Mouse (Mus musculus) kidney, adult 18-20 months (tissue): Measurements from ENCODE around the gene Tmbim6.
A peak's percentile ranks its signal among the peaks of the same experiment; 100 is the strongest.
"Not testable (repeated sequence)": the region's sequence is repeated elsewhere in the genome, so short reads cannot be mapped to it uniquely, and the experiment has no call there.

Experiments used
- DNase-seq: peaks from one replicate; pipeline ENCODE4 v3.0.0; 2021

The Tmbim6 gene

DNA sequence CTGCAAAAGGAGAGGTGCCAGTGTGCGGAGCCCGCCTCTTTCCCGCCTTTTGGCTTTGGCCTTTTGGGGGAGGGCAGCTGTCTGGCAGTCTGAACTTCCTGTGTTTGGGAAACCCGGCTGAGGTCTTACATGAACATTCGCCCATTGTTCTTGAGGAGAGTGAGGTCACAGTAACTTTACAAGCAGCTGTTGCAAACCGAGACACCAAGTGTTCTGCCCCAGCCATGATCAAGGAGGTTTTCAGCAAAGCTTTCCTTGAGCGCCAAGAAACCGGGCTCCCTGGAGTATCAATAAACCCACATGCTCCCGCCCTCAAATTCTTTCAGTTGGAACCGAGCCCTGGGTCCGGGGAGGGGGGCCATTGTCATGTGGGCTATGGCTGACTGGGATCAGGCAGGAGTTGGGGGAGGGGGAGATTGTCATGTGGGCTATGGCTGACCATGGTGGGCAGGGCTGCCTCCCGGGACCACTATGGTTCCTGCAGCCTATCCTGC lies 27.9 kb downstream of the Tmbim6 start:
- DNase-seq: no peak

DNA sequence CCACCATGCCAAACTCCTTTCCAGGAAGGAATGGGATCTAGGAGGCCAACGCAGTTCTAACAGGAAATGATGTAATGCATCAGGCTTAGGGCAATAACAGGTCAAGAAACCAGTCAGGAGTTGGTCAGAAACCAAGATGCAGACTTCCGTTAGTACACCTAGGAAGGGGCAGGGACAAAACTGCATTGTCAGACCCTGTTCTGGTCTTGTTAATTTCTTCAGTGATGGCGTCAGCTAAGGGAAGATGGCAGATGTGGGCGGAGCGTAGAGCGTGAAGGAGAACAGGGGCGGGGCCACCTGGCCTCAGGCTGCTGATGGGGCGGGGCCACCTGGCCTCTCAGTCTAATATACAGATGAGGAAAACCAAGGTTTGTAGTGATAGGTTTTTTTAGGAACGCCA lies 28.5 kb downstream of the Tmbim6 start:
- no peak for DNase-seq

GRCm38 (mm10) chr15:99421676-99422075 lies 29.0 kb downstream of the Tmbim6 start:
- DNase-seq: no peak

- no peak for DNase-seq
Observed at GRCm38 (mm10) chr15:99422551-99422950, 29.9 kb downstream of the Tmbim6 start.

DNA sequence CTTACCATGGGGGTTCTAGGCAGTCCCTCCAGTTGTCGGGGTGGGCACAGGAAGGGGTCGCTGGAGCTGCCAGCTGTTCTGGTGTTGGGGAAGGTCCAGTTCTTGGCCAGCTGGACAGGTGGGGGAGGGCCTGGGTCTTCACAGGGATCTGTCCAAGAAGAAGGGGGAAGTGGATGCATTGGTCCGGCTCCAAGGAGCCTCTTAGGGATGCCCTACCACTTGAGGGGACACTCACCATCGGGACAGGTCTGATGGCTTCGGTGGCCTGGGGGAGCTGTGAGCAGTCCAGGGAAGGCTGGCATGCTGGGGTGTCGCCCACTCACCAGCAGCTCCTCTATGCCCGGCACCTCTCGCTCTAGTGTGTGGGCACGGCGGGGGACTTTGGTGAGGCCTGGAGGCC lies 30.4 kb downstream of the Tmbim6 start:
- DNase-seq: no peak

DNA sequence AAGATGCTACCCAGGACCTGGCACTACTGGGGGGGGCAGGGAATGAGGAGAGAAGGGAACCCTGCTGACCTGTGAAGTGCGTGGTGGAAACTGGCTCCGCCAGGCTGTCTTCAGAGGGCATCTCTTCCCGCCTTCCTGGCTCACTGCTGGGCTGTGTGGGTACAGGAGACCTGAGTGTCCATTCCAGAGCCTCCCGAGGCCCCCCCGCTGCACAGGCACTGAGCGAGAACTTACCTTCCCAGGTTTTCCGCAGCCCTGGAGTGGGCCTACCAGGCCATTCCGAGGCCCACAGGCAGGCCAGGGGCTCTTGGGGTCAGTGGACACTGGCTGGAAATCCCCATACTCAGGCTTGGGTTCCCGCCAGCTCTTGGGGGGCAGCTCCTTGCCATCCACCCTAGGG lies 31.2 kb downstream of the Tmbim6 start:
- DNase-seq: no peak

DNA sequence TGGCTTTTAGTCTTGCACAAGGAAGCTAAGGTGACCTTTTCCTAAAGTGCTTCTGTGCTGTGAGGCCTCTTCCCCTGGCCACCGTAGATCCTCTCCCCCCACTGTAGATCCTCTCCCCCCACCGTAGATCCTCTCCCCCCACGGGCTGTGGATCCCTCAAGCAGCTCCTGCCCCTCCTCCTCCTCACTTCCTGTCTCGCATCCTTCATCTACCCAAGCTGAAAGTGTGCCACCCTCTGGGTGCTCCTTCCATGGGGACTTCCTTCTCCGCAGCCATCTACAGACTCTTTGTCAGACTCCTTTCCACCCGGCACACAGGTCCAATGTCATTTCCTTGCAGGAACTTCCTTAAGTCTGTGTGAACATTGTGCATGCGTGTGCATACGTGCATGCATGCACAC lies 37.7 kb downstream of the Tmbim6 start:
- no peak for DNase-seq

- DNase-seq: no peak
Observed at GRCm38 (mm10) chr15:99431063-99431462, 38.4 kb downstream of the Tmbim6 start.

GRCm38 (mm10) chr15:99431504-99431903 lies 38.8 kb downstream of the Tmbim6 start:
- DNase-seq: no peak

- DNase-seq: no peak
Observed at GRCm38 (mm10) chr15:99431967-99432366, 39.3 kb downstream of the Tmbim6 start.

GRCm38 (mm10) chr15:99433081-99433718 lies 40.5 kb downstream of the Tmbim6 start:
- no peak for DNase-seq

- DNase-seq: no peak
Observed at GRCm38 (mm10) chr15:99433913-99434312, 41.2 kb downstream of the Tmbim6 start.

DNA sequence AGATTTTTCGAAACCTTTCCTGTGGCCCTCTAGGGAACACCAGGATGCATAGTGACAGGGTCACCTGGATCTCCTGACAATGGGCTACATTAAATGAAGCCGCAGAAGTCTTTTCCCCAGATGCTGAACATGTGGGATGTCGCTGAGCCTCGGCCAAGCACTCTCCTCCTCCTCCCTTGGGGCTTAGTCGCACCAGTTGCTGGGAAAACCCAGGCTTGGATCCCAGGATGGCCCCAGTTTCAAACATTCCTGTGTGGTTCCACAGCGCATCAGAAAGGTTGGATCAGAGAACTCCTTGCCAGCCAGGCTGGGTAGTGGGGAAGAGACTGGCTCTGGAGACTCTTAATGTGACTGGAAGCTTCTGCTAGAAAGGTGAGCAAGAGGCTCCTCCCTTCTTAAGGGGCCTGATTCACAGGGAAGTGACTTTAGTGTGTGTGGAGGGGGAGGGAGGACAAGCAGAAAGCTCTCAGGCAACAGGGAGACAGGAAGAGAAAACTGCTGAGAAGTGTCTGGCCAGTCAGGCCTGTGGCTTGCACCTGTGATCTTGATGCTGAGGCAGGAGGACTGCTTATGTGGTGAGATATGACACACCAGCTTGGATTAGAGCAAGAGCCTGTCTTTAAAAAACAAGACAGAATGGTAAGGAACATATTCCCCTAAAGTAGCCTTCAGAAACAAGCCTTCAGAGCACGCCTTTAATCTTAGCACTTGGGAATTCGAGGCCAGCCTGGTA lies 46.5 kb downstream of the Tmbim6 start:
- DNase-seq: no peak

GRCm38 (mm10) chr15:99440112-99440815 lies 47.6 kb downstream of the Tmbim6 start:
- DNase-seq: no peak

GRCm38 (mm10) chr15:99440816-99441457 lies 48.3 kb downstream of the Tmbim6 start:
- no peak for DNase-seq

DNA sequence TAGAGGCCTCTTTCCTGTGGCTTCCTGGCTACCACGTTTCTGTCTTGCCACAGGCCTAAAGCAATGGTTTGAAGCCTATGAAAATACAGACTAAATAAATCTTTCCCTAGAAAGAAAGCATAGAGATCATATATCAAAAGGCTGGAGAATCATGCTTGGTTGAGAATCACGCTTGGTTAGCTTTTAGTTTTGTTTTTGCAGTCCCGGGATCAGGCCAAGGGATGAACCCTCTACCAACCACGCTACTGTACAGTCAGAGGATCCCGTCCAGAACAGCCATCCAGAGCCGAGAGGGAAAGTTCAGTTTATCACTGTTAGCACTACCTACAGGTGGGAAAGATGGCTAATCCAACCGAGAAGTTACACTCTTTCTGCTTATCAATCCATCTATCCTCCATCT lies 49.7 kb downstream of the Tmbim6 start:
- no peak for DNase-seq

DNA sequence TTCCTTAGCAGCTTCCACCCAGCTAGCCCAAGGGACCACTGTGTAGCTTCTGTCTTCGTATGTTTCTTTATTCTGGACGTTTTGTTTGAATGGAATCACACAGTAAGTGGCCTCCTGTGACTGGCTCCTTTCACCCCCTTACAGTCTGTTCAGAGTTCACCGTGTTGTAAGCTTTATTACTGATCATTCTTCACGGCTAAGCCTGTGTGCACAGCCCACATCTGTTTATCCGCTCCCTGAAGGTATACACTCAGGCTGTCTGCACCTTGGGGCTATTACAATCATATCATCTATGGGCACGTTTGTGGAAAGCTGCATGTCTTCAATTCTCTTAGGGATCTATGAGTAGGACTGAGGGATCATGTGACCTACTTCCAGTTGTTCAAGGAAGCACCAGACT lies 52.9 kb downstream of the Tmbim6 start:
- DNase-seq: no peak

- not testable (repeated sequence) for DNase-seq
Observed at GRCm38 (mm10) chr15:99446136-99446535, 53.5 kb downstream of the Tmbim6 start.

GRCm38 (mm10) chr15:99449131-99449750 lies 56.6 kb downstream of the Tmbim6 start:
- DNase-seq: peak; percentile 33

DNA sequence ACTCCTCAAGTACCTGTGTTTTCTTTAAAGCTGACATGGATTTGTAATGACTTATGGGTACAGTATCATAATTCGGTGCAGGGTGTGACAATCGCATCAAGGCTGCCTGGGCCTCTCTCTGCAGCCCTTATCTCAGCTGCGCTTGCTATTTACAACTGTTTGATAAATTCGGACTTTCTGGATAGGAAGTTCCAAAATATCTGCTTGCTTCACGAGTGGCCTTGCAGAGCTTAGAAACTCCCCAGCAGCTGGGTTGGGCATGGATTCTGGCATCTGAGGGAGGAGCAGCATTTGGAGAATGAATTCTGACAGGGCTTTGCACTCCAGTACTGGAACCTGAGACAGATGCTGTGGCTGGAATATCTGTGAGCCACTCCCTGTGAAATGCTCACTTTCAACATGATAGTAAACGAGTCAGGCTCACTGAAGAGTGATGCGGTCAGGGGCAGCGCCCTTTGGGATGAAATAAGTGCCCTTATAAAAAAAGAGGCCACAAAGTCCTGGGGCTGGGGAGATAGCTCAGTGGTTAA lies 57.1 kb downstream of the Tmbim6 start:
- no peak for DNase-seq

- no peak for DNase-seq
Observed at GRCm38 (mm10) chr15:99453153-99453900, 60.6 kb downstream of the Tmbim6 start.
